Mouse (Mus musculus): ENCODE results near the gene Wasf2.

- no peak for TF ChIP-seq CTCF (IDR thresholded peaks at IDR 0.05; ENCODE audit: borderline replicate concordance, control insufficient read depth, extremely low read depth, insufficient read depth, low read length, poor library complexity)
- no peak for TF ChIP-seq POLR2A (IDR thresholded peaks at IDR 0.05; ENCODE audit: control insufficient read depth, extremely low read depth, insufficient read depth, low read length, poor library complexity)
Observed at GRCm38 (mm10) chr4:133182439-133183033, 52.2 kb downstream of the Wasf2 start.

Data from thymus, adult 2 months (tissue).